Mouse (Mus musculus): ENCODE results near the gene Isx.

The Isx gene

DNA sequence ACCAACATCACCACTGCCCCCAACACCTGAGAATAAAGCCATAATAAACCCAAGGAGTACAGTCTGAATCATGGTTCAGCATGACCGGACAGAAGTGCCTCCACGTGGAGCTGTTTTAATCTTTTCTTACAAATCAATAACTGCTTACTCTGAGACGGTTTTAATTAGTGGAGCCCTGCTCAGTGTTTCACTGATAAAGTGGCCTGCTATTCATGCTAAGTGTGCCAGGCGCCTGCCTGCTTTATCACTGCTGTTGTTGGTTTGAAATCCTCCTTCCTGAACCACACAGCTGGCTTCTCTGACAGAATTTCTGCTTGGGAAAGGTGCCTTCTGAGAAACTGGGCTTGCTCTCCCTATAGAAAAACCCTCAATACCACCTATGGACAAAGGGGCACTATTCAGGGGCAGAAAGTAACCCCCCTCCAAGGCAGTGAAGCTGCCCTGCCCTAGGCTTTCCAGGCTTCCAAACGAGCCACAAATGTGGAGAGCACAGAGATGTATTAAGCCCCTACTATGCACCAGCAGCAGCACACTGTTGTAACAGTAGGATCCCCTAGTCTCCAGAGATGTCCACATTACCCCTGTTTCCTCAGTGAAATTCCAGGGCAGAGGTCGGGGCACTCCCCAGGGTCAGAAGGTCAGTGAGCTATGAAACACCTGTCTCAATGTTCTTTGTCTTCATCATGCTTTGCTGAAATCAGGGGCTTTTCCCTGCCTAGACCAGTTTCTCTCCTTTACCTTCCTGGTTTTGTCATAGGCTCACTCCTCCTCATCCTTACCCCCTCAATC is 30.3 kb downstream of the Isx start:
- DNase-seq: no peak

DNA sequence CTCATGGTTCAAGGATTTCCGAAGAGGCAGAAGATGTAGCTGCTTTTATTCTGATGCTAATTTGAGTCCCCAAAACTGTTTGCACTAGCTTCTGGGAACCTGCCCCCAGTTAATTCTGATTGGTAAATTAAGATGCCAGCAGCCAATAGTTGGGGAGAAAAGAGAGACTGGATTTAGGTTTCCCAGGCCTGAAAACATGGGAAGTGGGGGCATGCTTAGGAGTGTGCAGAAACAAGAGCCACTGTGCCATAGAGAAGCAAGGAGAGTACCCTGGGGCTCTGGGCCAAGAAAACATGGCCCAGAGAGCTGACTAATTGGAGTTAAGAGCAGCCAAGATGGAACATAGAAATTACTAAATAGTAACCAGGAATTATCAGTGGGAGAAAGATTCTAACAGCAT is 33.4 kb downstream of the Isx start:
- no peak for DNase-seq

DNA sequence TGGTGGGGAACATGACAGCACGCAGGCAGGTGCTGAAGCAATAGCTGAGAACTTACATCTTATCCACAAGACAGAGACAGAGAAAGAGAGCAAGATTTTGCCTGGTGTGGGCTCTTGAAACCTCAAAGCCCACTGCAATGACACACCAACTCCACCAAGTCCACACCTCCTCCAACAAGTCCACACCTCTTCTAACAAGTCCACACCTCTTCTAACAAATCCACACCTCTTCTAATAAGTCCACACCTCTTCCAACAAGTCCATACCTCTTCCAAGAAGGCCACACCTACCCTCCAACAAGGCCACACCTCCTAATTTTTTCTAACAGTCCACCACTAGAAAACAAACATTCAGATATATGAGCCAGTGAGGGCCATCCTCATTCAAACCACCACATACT is 37.7 kb downstream of the Isx start:
- DNase-seq: no peak

DNA sequence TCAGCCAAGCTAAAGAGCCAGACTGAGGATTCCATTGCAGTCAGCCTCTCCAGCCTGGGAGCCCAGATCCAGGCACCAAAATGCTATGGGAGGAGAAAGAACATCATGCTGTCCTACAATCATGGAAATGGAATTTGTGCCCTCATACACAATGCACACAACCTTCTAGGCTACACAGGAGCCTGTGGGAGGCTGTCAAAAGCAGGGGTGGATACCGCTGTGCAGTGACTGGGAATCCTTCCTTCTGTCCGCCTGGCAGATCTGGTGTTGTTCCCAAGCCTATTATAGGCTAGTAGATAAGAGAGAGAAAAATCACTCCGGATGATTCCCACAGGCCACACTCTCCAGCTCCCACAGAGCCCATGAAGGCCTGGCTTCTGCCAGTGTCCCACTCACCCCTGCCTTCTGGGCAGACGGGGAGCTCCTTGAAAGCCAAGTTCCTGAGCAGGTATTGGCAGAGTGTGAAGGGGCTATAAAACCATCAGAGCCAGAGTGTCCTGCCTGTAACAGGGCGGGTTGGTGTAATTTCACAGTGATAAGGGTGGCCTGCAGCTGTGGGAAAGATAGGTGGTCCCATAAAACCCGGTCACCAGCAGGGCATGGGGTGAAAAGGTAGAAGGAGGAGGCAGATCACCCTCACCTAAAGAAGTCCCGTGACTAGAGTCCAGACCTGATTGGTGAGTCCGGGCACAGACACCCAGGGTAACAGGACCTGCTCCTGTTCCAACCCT is 47.9 kb downstream of the Isx start:
- DNase-seq: no peak

DNA sequence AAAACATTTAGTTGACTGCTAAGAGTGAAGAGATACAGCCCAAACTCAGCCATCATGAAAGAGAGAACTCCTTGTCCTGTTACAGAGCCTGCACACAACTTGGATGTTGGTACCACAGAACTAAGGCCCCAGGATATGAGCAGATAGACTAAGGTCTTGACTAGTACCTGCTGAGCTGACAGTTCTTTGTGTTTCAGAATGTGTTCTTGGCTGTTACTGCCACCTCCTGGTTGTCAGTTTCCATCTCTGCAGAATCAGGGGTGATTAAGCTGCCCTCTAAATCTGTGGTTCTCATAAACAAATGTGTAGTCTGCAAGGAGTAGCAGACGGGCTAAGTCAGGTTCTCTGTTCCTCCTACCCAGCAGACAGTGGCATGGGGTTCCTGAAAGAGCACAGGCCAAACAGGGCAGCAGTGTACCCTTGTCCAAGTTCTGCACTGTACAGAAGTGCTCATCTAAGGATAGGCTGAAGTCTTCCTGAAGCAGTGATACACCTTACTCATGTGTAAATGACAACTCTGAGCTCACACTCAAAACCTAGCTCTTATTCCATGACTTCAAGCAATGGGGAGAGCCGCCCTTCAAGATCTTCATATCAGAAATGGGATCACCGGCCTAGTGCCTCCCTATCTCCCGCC is 49.0 kb downstream of the Isx start:
- no peak for DNase-seq

DNA sequence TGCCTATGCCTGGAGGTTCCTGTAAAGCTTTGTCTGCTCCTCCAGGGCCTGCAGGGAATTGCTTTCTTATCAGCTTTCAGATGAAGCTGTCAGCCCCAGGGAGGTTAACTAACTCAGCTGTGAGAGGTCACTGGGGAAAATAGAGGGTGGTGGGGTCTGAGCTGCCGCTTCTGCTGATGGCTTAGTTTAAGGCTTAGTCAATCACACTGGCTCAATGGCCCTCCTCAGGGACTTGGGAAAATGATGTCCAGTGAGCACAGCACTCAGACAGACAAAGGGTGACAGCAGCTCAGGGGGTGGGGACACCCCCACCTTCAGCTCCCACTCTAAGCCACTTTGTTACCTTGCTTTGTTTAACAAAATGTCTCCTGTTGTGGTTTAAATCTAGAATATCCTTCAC is 55.0 kb downstream of the Isx start:
- DNase-seq: no peak

DNA sequence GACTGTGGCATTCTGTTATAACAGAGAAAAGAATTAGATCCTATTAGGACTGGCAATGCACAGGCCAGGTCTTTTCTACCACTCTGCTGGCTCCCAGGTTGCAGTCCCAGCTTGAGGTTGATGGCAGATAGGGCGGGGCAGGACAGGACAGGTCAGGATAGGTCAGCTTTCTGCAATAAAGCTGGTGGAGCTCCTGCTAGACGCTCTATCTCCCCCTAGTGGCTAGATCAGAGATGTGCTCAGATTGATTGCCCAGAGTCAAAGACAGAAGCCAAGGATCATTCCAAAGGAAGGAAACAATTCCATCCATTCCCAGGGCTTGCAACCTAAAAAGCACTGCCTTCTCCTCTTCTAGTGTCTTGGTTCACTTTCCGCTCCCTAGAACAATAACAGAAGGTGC is 57.8 kb downstream of the Isx start:
- peak; percentile 38 for DNase-seq

DNA sequence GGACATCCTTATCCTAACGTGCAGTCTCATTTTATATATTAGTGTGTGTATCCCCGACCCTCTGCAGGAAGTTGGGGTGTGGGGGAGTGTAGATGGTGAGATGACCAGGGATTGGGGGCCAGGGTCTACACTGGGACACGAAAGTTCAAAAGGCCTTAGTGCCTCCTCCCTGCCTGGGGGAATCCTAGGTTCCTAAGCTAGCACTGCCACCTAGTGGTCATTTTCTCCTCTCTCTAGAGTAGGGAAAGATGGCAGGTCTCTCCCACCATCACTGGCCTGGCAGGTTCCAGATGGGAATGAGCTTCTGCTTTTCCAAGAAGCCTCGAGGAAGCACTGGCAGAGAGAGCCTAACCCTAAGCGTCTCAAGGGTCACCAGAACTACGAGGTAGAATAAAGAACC is 62.3 kb downstream of the Isx start:
- DNase-seq: peak; percentile 56

DNA sequence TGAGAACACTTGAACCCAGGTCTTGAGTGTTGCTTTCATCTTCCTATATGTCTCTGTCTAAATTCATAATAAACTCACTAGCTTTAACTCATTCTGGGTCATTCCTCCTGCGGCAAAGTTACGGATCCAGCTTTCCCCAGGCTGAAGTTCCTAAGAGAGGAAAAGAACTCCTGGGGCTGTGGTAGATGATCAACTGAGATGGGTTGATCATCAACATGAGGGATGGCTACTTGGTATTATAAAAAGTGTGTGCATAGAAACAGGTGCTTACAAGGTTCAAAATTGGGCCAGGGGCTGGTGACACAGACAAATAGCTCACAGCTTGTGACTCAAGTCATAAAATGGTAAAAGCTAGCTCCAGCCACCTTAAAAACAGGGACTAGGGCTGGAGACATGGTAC is 63.7 kb downstream of the Isx start:
- DNase-seq: no peak

DNA sequence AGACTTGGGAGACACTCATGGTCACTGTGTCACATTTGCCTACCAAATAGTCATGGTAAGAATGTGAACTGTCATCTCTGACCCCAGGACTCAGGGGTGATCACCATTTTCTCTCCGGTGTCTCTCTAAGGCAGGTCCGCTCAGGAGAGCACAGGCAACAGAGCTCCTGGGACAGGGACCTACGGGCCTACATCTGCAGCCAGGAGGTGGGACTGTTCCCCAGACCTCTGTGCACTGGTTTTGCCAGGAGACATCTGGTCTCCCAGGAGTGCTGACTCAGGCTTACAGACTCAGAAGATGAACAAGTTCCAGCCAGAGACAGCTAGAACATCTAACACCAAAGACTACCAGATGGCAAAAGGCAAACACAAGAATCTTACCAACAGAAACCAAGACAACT is 69.1 kb downstream of the Isx start:
- DNase-seq: no peak
